Mouse (Mus musculus) cerebellum, adult 2 months (tissue): ENCODE results near the gene Miga2.

Experiments used
- CTCF ChIP-seq: fragments of 200-500 bp; IDR thresholded peaks from 2 replicates; pipeline ENCODE4 v1.5.1; 2011; ENCODE audit warnings: low read depth, mild to moderate bottlenecking, control low read depth, low read length, moderate library complexity, borderline replicate concordance; ENCODE audit not compliant: insufficient read depth
- POLR2A ChIP-seq: fragments of 200-500 bp; IDR thresholded peaks from 2 replicates; pipeline ENCODE4 v1.6.1; 2011; ENCODE audit warnings: low read length, control low read depth, borderline replicate concordance; ENCODE audit not compliant: insufficient read depth

DNA sequence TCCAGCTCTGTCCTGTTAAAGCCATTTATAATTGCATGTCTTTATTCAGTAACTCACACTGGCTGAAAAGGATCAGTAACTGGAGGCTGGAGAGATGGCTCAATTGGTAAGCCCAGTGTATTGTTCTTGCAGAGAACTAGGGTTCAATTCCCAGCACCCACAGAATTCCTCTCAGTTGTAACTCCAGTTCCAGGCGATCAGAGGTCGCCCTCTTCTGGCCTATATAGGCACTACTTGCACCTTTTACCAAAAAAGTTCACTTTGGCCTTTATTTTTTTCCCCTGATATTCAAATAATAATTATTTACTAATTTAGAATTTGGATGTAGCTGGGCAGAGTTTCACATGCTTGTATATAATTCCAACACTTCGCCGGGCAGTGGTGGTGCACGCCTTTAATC lies 1.2 kb upstream of the Miga2 start:
- TF ChIP-seq POLR2A = no peak
- TF ChIP-seq CTCF = no peak
